Mouse (Mus musculus) kidney, adult 2 months (tissue): ENCODE results near the gene Ccpg1.

Source experiments
- CTCF ChIP-seq: fragments of 200-500 bp; conservative IDR thresholded peaks from 2 replicates; pipeline ENCODE4 v1.5.1; 2011; ENCODE audit warnings: low read depth, mild to moderate bottlenecking, control low read depth, low read length, moderate library complexity, mixed read lengths; ENCODE audit not compliant: insufficient read depth, insufficient read length
- POLR2A ChIP-seq: fragments of 200-500 bp; IDR thresholded peaks from one replicate; pipeline ENCODE4 v1.6.1; 2011; ENCODE audit warnings: low read depth, low read length, control low read depth

DNA sequence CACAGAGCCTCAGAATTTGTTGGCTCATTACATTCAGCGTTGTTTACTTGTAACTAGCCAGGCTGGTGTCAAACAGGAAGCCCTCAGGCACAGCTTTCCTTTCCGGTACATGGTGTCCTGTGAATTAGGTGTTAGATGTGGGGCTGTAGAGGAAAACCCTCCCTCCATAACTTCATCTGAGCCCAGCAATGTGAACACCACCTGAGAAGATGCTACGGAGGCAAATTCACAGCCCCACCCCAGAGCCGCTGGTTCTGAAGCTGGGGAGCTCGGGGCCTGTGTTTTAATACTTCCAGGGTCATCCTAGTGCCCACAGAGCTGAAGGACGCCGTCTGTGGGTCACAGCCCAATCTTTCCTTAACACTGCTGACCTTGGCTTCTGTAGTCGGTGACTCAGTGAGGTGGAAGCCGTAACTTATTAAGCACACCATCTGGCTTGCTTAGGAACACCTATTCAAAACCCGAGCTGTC is 70.2 kb downstream of the Ccpg1 start:
- TF ChIP-seq POLR2A (no peak), CTCF (no peak)
